Comparison of ENCODE assay signal across 16 mouse cellular contexts in genomic region chr6:42742303-42742702, GRCm38 (mm10).
DNase-seq lines count a peak whose midpoint lies in the region.
"Had no signal": no experiment of that assay in that cellular context is flagged by ENCODE, and none has a peak within 500 bp of the region (broad histone marks: within the 10 kb centered on the region; RNA-seq: fewer than 3 reads in every experiment).

No protein-coding gene starts in this region.

- peak; percentile 8 to 9 for DNase-seq in frontal cortex, postnatal 36 days (ENCODE audit: low spot score in 2 of 2)
- no peak for DNase-seq in frontal cortex, postnatal 14 days (ENCODE audit: low spot score in 2 of 2)
- peak; percentile 24 for DNase-seq in right cerebral cortex, adult 18-20 months
- no peak for DNase-seq in right cerebral cortex, postnatal 14 days
- peak; percentile 65 for DNase-seq in brain, adult 2 months (ENCODE audit: low read depth, low spot score)
- peak; percentile 31 for DNase-seq in telencephalon, adult 2 months (ENCODE audit: low read depth, low spot score)
- DNase-seq in cerebellum, adult 11-12 months = no peak
- DNase-seq: adrenal gland, adult 2 months; adrenal gland, postnatal 10 days; adrenal gland, postnatal 25 days; cerebellum, adult 18-20 months; cerebellum, adult 8-10 months; cerebellum, adult 9-11 months; cerebellum, postnatal 14 days; cerebellum, postnatal 36 days; embryo, embryonic 11 days had no signal

Comparison
In these comparisons a context has a peak if more than half of its experiments do, and no peak if none do; other contexts are left out.
1. DNase-seq: peak in frontal cortex, postnatal 36 days (2 of 2), right cerebral cortex, adult 18-20 months (single experiment), brain, adult 2 months (single experiment) and telencephalon, adult 2 months (single experiment); none in frontal cortex, postnatal 14 days (0 of 2), right cerebral cortex, postnatal 14 days (single experiment) and cerebellum, adult 11-12 months (single experiment).